Mouse (Mus musculus): ENCODE data around the gene Tceal1.

DNA sequence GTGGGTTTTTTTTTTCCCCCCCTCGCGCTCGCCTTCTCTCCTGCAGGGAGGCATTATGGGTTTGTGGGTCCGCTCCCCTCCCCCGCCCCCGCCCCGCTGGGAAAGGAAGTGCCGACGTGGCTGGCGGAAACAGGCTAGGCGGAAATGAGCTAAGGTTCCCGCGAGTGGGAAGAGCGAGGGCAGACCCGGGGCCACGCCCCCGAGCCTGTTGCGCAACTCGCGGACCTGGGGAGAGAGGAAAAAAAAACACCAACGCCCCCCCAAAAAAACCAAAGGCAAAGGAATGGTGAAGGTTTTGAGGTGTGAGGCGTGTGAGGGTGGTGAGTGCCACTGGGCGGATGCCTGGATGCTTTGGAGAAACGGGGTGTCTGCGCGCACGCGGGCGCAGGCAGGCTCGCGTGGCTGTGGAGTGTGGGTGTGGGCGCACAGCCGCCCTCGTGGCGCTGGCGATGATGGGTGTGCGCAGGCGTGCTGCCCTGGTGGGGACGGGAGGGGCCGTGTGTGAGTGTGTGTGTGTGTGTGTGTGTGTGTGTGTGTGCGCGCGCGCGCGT lies 33.9 kb downstream of the Tceal1 start:
- TF ChIP-seq CTCF (conservative IDR thresholded peaks at IDR 0.05; ENCODE audit: low read length) (no peak), NANOG (IDR thresholded peaks at IDR 0.05; ENCODE audit: borderline replicate concordance, low read length) (no peak), POU5F1 (IDR thresholded peaks at IDR 0.05; ENCODE audit: borderline replicate concordance, low read length) (no peak)

All from E14TG2a.4 (cell line).